ENCODE assay signal across 28 mouse cellular contexts in genomic region chr17:73186929-73187328, GRCm38 (mm10).
DNase-seq lines count a peak whose midpoint lies in the region; ATAC-seq and TF ChIP-seq lines count a peak whose summit lies in the region.
"Had no signal": no experiment of that assay in that cellular context is flagged by ENCODE, and none has a peak within 500 bp of the region (broad histone marks: within the 10 kb centered on the region; RNA-seq: fewer than 3 reads in every experiment).

No protein-coding gene starts in this region.

- H3K4me2 ChIP-seq in liver, embryonic 13.5 days = no peak overlapping the region
- H3K4me2 ChIP-seq: heart, embryonic 15.5 days; midbrain, embryonic 12.5 days; neural tube, embryonic 12.5 days had no signal

- H3K4me1 ChIP-seq in brown adipose tissue, adult 24 weeks (ENCODE audit: control insufficient read depth, insufficient read depth, insufficient read length, low read length) = peaks cover 4% of the 10 kb centered on the region
- H3K4me1 ChIP-seq in liver, embryonic 13.5 days (replicated peaks) = peaks cover 2% of the 10 kb centered on the region; the same call in 1 of the 2 replicates
- H3K4me1 ChIP-seq in heart, embryonic 10.5 days = no peaks in the 10 kb centered on the region
- H3K4me1 ChIP-seq: midbrain, embryonic 12.5 days; neural tube, embryonic 12.5 days had no signal

- H3K9ac ChIP-seq in liver, embryonic 13.5 days = no peak overlapping the region
- H3K9ac ChIP-seq: heart, embryonic 15.5 days; midbrain, embryonic 12.5 days; neural tube, embryonic 12.5 days had no signal

- DNase-seq in gastrocnemius, adult 2 months = no peak
- DNase-seq in gastrocnemius, postnatal 10 days = no peak
- no peak for DNase-seq in liver, embryonic 13.5 days
- DNase-seq in yolk sac, embryonic 10.5 days (ENCODE audit: low spot score) = peak; percentile 54
- DNase-seq in spleen, postnatal 14 days (ENCODE audit: low spot score in 2 of 2) = no peak
- no peak for DNase-seq in heart, embryonic 10.5 days (ENCODE audit: low spot score)
- DNase-seq: adrenal gland, adult 8-10 months; cerebellum, adult 18-20 months; kidney, adult 18-20 months; kidney, postnatal 4 days; layer of hippocampus, adult 9-11 months; lung, adult 18-20 months; lung, postnatal 4 days; right cerebral cortex, adult 18-20 months; right cerebral cortex, postnatal 4 days; thymus, adult 2 months; thymus, postnatal 4 days had no signal

- H3K27me3 ChIP-seq in liver, embryonic 13.5 days = no peaks in the 10 kb centered on the region
- H3K27me3 ChIP-seq in heart, embryonic 10.5 days (ENCODE audit: insufficient read depth, poor library complexity, severe bottlenecking) = no peaks in the 10 kb centered on the region
- H3K27me3 ChIP-seq: heart, embryonic 15.5 days; megakaryocyte, embryonic 14.5 days; midbrain, embryonic 12.5 days; neural tube, embryonic 12.5 days had no signal

- ATAC-seq in liver, embryonic 13.5 days (ENCODE audit: low read depth) = peak; percentile 58
- ATAC-seq: forebrain, embryonic 16.5 days; hindbrain, embryonic 16.5 days; lung, postnatal 0 days had no signal

- H3K36me3 ChIP-seq in liver, embryonic 13.5 days = no peaks in the 10 kb centered on the region
- peaks cover 10% of the 10 kb centered on the region for H3K36me3 ChIP-seq in heart, embryonic 10.5 days
- H3K36me3 ChIP-seq: midbrain, embryonic 12.5 days; neural tube, embryonic 12.5 days had no signal

- H3K4me3 ChIP-seq in gastrocnemius, adult 2 months = no peak overlapping the region
- H3K4me3 ChIP-seq in brown adipose tissue, adult 24 weeks (ENCODE audit: insufficient read depth, low read depth, low read length) = no peak overlapping the region
- H3K4me3 ChIP-seq in liver, embryonic 13.5 days (replicated peaks) = no peak overlapping the region
- H3K4me3 ChIP-seq in heart, embryonic 10.5 days = no peak overlapping the region
- H3K4me3 ChIP-seq: erythroblast, embryonic 14.5 days; heart, embryonic 15.5 days; megakaryocyte, embryonic 14.5 days; midbrain, embryonic 12.5 days; myocyte; neural tube, embryonic 12.5 days had no signal

- H3K27ac ChIP-seq in gastrocnemius, adult 2 months = peak overlapping the region; percentile 40; the same call in 1 of the 2 replicates
- H3K27ac ChIP-seq in brown adipose tissue, adult 24 weeks (replicated peaks; ENCODE audit: low read depth, low read length) = peak overlapping the region; percentile 83
- no peak overlapping the region for H3K27ac ChIP-seq in liver, embryonic 13.5 days
- H3K27ac ChIP-seq in heart, embryonic 10.5 days = no peak overlapping the region
- H3K27ac ChIP-seq: heart, embryonic 15.5 days; kidney, postnatal 0 days; midbrain, embryonic 12.5 days; neural tube, embryonic 12.5 days had no signal

- H3K9me3 ChIP-seq in liver, embryonic 13.5 days (replicated peaks) = no peaks in the 10 kb centered on the region
- no peaks in the 10 kb centered on the region for H3K9me3 ChIP-seq in heart, embryonic 10.5 days
- H3K9me3 ChIP-seq: heart, embryonic 15.5 days; megakaryocyte, embryonic 14.5 days; midbrain, embryonic 12.5 days; neural tube, embryonic 12.5 days had no signal

- intact Hi-C loops in gastrocnemius, adult 2 months (cut with DNase I) = no loop called here

- 66% methylated on average over 5 of the region's 5 CpGs for WGBS in liver, embryonic 13.5 days (ENCODE audit: insufficient replicate concordance)
- 94% methylated on average over 5 of the region's 5 CpGs for WGBS in heart, embryonic 10.5 days

- no peak for TF ChIP-seq CTCF in gastrocnemius, adult 2 months (IDR thresholded peaks at IDR 0.05)

Comparison
In these comparisons a context has a peak if more than half of its experiments do, and no peak if none do; other contexts are left out.
1. H3K27ac ChIP-seq: peak in gastrocnemius, adult 2 months (single experiment) and brown adipose tissue, adult 24 weeks (single experiment); none in liver, embryonic 13.5 days (single experiment) and heart, embryonic 10.5 days (single experiment).